Mouse (Mus musculus) layer of hippocampus, adult 8-10 months (tissue): ENCODE data around the gene Tspan4. TPM values are rescaled to one million over a fixed set of nuclear protein-coding genes. Genes with fewer than 3 reads are reported as not detected.

Experiments
- total RNA-seq, 4 experiments: library from RNA; stranded (reverse); gene quantifications; 2 replicates each; pipeline ENCODE4 v1.2.4; 2022

The Tspan4 gene
- total RNA-seq, 4 experiments from 2014 or later = 14.7 to 38.7 (median 26.7) TPM

Other genes with a start within 250 kb of the Tspan4 start
- 10 to 100 TPM; 68.4 to 95.2 (median 79.3) TPM for gene Phrf1, start 246.5 kb upstream of the Tspan4 start, total RNA-seq
- 1 to 10 TPM in 2 of 4 experiments, under 1 TPM in 2; 0.85 to 3.8 (median 2.0) TPM for gene Irf7, start 208.8 kb upstream of the Tspan4 start, total RNA-seq
- not detected for gene Cdhr5, start 198.5 kb upstream of the Tspan4 start, total RNA-seq
- gene Sct, start 196.1 kb upstream of the Tspan4 start, total RNA-seq = not detected
- gene Drd4, start 183.2 kb upstream of the Tspan4 start, total RNA-seq = under 1 TPM in 1 of 4 experiments, not detected in 3; 0.27 TPM
- 10 to 100 TPM; 67.9 to 84.7 (median 78.5) TPM for gene Deaf1, start 147.6 kb upstream of the Tspan4 start, total RNA-seq
- 10 to 100 TPM; 32.4 to 36.5 (median 34.7) TPM for gene Tmem80, start 147.5 kb upstream of the Tspan4 start, total RNA-seq
- 1 to 10 TPM; 3.6 to 7.2 (median 6.4) TPM for gene Eps8l2, start 136.4 kb upstream of the Tspan4 start, total RNA-seq
- 100 to 1,000 TPM; 107 to 127 (median 116) TPM for gene Taldo1, start 83.0 kb upstream of the Tspan4 start, total RNA-seq
- gene Gatd1, start 61.1 kb upstream of the Tspan4 start, total RNA-seq = 10 to 100 TPM; 36.8 to 41.3 (median 38.6) TPM
- gene Cend1, start 45.7 kb upstream of the Tspan4 start, total RNA-seq = 100 to 1,000 TPM; 248 to 286 (median 272) TPM
- gene Slc25a22, start 37.3 kb upstream of the Tspan4 start, total RNA-seq = 100 to 1,000 TPM; 295 to 343 (median 318) TPM
- gene Pidd1, start 31.2 kb upstream of the Tspan4 start, total RNA-seq = 1 to 10 TPM; 1.1 to 2.0 (median 1.5) TPM
- 100 to 1,000 TPM; 490 to 734 (median 578) TPM for gene Rplp2, start 27.9 kb upstream of the Tspan4 start, total RNA-seq
- 10 to 100 TPM; 23.0 to 31.8 (median 24.3) TPM for gene Pnpla2, start 20.0 kb upstream of the Tspan4 start, total RNA-seq
- 1 to 10 TPM; 4.0 to 5.8 (median 4.9) TPM for gene Cracr2b, start 14.1 kb upstream of the Tspan4 start, total RNA-seq
- 10 to 100 TPM; 27.3 to 42.2 (median 32.0) TPM for gene Cd151, start 7.8 kb upstream of the Tspan4 start, total RNA-seq
- gene Polr2l, start 108 bp upstream of the Tspan4 start, total RNA-seq = 10 to 100 TPM; 32.4 to 40.6 (median 35.1) TPM
- gene Chid1, start 64.6 kb downstream of the Tspan4 start, total RNA-seq = 10 to 100 TPM; 74.8 to 80.6 (median 76.0) TPM
- gene Ap2a2, start 86.9 kb downstream of the Tspan4 start, total RNA-seq = 100 to 1,000 TPM; 217 to 253 (median 230) TPM
- gene Muc6, start 180.1 kb downstream of the Tspan4 start, total RNA-seq = not detected
- gene Muc2, start 215.1 kb downstream of the Tspan4 start, total RNA-seq = 1 to 10 TPM in 3 of 4 experiments, not detected in 1; 1.1 to 1.7 (median 1.2) TPM